Mouse (Mus musculus) CD4-positive, CD25-positive, alpha-beta regulatory T cell, adult 4 months (primary cell): ENCODE data around the gene Unc50. TPM values are rescaled to one million over a fixed set of nuclear protein-coding genes. Genes with fewer than 3 reads are reported as not detected.

Source experiments
- ATAC-seq: one replicate; pipeline ENCODE4 v1.8.0; 2017
- polyA plus RNA-seq, 2 experiments: library from polyadenylated mRNA; unstranded; fragments of 100-300 nt; shearing (Covaris generic); gene quantifications; one replicate each; pipeline ENCODE4 v1.2.1; 2017

Unc50 gene
- polyA plus RNA-seq, 2 experiments from 2014 or later = 63.3 to 63.4 TPM

DNA sequence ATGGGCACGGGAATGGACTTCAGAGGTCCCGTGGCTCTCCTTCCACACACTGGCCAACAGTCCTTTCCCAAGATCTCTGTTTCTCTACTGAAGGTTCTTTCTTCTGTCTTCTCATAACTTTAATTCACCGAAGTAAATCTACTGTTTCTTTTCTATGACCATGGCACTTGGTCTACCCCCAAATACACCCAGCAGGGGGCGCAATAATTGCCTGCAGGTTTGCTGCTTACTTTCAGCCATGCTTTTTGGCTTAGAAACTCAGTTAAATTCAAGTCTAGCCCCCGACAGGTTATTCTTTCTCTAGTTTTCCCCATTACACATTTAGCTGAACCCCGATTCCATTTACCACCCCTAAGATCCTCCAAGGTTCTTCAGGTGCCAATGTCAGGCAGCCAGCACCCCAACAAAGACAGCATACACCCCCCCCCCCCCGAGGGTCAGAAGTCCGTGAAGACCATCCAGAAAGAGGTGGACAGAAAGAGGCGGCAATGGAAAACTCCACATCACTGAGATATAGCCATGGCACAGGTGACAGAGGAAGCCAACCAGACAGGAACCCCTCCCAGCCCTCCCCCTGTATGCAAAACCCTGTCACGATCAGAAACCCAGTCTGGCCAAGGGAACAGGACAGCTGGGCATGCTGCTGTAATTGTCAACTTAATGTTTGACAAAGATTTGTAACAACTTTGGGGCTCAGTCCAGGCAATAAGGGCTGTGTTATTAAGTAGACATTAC is 18.6 kb downstream of the Unc50 start:
- no peak for ATAC-seq

DNA sequence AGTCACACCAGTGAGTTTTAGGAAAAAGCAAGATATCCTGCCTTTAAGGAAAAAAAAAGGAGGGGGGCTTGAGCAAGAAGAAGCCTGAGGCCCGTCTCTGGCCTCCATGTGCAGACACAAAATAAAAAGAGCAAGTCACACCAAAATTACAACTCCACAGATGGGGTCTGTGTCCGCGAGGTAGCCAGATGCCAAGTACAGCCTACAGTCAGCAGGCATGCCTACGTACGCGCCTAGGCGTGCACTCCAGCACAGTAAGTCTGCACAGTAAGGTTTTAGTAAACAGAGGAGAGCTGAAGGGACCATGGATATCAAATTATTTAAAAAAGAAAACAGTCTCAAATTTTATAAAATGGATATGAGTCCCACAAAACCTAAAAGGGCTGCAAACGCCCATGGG is 21.3 kb downstream of the Unc50 start:
- ATAC-seq = no peak

DNA sequence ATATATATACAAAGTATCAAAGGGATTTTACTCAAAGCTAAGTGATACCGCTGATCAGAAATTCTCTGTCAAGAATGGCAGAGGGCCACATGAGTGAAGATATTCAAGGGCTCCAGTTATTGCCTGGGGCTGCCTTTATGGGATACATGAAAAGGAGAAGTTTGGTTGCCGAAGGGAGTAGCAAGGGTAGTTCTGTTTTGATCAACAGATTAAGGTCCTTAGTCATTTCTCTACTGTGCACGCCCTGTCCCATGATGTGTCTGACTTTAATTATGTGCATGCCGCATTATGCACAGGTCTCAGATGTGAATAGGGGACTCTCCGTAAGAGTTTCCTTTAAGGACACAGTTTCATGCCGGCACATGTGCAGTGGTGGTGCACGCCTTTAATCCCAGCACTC is 27.6 kb downstream of the Unc50 start:
- no peak for ATAC-seq

DNA sequence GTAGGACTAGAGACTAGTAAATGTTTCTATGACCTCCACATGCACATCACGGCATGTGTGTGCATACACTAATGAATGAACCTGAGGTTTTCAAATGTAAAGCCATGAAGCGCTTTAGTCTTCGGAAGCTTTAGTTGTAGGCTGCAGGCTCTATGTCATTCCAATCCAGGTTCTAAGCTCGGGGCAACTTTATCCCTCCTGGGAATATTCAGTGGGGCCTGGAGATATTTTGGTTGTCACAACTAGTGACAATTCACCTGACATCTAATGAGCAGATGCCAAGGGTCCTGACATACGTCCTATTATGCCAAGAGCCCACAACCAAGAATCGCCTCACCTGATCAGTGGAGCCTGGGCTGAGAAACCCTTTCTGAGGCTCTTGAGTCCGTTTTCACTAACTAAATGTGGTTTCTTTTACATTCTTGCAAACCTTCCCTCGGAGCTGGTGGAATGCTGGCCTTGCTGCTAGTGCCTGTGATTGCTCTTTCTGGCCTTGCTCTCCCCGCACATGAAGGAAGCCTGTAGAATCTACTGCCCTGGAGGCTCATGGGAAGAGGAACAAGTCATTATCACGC is 35.0 kb downstream of the Unc50 start:
- no peak for ATAC-seq

DNA sequence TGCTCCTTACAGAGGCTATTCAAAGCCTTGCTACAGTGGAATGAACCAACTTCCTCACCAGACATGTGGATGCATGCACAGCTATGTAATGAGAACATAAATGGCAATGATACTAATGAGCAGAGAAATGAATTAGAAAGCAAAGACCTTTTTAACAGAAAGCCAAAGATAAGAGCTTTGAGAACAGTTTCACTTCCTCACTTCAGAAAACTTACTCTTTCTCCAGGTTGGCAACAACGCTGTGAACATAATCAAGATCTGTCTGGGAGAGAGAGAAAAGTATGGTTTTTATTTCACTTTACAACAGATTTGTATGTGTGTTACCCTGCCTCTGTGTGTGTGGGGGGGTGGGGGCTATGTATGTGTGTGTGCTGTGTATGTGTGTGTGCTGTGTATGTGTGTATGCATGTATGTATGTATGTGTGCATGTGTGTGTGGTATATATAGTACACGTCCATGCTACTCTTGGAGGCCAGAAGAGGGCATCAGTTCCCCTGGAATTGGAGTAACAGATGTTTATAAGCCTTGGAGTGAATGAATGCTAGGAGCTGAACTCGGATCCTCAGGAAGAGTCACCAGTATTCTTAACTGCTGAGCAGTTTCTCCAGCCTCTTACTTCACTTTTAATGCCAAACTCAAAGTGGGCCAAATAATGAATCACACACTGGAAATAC is 36.5 kb downstream of the Unc50 start:
- no peak for ATAC-seq

DNA sequence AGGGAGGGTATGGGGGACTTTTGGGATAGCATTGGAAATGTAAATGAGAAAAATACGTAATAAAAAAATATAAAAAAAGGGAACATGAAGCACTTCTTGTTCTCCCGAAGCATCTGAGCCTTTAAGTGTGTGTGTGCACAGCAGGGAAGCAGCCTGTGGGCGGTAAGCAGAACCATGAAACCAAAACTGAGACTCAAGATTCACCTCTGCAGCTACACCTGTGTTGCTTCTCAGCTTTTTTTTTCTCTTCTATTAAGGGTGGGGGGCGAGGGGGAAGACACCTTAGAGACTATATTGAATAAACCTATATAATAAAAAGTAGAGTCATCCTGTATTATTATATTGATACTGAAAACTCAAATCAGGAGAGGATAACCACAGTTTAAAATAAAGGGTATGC is 37.9 kb downstream of the Unc50 start:
- no peak for ATAC-seq

DNA sequence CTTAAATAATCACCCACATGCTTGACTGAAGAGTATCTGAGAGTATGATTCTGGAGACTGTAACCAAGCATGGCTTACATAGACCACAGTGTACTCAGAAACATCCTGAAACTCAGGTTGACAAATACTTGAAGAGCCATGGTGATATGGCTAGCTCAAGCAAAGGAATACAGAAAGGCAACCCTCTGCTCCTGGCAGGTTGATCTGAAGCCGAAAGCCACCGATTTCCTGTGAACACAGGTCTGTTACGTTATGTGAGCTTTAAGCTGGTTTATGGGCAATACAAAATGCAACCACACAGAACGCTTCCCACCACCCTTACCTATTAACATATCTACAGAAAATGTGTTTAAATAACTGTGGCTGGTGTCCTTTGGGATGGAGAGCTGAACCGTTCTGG is 39.1 kb downstream of the Unc50 start:
- no peak for ATAC-seq

DNA sequence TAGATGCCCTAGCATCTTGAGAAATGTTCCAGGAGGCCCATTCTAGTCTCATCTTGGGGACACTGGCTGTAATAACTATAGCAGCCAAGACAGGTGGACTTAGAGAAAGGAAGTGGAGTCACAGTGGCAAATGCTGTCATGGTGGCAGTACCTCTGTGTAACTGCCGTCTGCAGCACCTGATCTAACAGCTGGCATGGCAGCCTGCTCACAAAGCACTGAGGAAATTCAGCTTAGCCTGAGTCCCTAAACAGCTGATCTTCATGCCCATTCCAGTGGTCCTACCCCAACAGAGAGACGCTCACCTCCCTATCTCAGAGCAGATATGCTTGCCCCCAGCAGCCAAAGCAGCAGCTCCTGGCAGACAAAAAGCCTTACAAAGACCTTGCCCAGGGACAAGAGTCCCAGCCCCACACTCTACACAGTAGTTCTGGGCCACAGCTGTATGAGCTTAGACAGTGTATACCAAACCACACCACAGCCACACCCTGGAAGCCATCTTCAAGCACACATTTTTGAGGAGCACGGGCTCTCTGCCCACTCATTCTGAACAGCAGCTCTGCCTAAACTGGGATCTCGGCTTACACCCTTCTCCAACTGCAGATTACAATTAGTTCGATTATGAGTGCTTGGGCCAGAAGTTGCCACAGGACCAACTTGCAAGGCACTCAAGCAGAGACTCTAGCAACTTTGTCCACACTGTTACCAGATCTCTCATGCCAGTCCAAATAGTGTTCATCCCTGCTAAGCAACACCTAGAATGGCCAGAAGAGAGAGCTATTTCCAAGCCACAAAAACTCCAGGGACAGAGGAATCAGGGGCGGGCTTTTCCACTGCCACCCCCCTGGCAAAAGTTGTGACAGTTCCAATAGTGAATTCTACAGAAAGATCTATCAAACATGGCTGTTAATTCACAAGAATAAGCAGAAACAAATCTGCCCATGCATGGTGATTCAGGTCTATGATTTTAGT is 41.5 kb downstream of the Unc50 start:
- ATAC-seq = no peak

DNA sequence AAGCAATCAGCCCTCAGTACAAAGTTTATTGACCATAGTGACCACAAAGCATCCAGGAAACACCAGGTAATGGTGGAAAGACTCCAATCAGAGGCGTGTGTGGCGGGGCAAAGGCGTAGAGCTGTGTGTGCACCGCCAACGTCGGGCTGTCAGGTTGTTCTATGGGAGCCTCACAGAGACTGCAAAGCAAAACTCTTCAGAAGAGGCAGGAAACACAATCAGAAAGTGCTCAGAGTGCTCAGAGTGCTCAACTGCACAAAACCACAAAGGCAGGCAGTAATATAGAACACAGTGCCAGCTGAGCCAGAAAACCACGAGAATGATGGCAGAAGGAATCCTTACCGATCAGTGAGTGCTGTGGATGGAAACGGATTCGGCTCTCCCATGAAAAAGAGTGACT is 43.3 kb downstream of the Unc50 start:
- ATAC-seq = peak; percentile 78

DNA sequence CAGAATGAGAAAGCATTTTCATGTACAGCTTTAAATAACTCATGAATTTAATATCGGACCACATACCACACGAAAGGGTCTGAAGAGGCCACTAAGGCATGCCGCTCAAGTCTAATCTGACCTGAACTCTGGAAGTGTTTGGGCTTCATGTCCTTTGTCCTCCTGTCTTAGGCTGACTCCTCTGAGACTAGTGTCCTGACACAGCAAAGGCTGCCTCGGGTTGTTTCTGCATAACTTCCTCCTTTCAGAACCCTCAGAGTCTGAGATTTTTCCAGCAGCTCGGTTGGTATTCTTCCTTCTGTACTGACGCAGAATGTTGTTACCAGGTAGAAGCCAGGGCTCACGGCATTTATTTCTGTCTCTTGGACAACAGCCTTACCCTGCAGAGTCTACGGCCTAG is 44.1 kb downstream of the Unc50 start:
- no peak for ATAC-seq

DNA sequence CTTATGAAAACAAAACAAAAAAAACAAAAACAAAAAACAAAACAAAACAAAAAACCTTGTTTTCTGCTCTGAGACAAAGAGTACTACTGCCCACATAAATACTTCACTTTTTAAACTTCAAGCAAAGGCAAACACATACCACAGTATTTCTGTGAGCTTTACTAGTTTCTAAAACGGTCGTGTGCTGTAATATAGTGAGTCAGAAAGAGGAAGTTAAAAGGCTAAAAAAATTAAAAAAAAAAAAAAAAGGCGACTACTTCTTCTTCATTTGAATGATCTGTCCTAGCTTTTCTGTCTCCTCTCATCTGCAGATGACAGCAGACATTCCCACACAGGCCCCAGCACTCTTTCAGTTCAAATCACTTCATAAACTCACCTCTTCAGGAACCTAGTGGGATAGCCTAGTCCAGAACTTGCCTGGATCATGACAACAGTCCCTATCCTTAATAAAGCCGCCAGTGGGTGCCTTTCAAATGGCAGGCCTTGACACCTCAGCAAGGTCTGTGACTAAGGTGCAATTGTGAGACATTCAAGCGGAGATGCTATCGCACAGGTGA is 44.8 kb downstream of the Unc50 start:
- no peak for ATAC-seq

DNA sequence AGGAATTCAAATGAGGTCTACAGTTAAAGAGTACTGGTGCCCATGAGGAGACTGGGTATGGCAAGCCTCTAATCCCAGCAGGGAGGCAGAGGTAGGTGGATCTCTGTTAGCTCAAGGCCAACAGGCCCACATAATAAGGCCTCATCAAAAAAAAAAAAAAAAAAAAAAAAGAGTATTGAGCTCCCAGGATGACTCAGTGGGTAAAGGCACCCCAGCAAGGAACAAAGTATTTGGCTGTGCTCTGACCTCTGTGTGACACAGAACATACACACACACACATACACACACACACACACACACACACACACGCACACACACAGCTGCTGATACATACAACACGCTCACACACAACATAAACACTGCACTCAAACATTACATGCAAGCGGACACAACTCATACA is 45.4 kb downstream of the Unc50 start:
- ATAC-seq = no peak

DNA sequence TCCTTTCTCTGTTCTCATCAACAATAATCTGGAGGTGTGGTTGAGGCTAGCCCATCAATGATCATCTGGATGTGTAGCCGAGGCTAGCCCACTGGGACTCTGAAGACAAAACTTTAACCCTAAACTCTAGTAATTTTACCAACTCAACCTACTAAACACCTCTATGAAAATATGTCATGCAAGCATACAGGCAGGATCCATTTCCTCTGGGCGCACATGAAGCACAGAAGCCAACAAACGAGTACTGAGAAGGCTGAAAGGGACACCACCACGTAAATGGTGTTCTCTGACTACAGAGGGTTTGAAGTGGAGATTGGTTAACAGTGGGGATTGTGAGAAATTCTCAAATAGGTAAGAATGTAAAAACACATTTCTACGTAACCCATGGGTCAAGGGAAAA is 47.3 kb downstream of the Unc50 start:
- ATAC-seq = peak; percentile 14

DNA sequence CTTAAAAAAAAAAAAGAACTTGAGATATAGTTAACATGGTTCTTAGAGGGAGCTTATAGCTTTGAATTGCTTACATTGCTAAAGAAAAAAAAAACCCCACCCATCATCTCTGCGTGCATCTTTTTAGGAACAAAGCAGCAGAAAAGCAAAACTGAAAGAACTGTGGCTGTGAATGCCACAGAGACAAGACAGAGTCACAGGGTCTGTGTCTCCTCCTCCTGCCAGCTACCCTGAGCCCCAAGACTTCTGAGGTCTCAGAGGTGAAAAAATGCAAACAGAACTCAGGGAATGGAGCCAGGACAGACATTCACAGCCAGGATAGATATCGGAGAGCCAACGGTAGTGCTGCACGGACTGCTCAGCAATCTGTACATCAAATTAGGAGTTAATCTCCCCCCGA is 48.0 kb downstream of the Unc50 start:
- peak; percentile 67 for ATAC-seq

DNA sequence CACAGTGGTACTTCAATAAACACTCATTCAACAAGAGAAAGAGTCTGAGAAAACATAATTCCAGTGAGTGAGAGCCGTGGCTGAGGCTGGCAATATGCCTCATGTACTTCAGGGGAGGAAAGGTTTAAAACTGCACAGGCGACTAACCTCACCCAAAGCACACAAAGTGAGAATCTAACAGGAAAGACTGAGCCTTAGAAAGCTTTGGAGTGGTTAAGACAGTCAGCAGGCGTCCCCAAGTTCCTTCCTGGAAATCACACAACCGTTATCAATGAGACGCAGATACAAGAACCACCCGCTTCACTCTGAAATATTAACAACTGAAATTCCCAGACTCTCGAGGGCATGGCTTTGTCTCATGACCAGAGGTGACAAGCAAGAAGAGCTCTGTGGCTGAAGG is 48.5 kb downstream of the Unc50 start:
- peak; percentile 12 for ATAC-seq

DNA sequence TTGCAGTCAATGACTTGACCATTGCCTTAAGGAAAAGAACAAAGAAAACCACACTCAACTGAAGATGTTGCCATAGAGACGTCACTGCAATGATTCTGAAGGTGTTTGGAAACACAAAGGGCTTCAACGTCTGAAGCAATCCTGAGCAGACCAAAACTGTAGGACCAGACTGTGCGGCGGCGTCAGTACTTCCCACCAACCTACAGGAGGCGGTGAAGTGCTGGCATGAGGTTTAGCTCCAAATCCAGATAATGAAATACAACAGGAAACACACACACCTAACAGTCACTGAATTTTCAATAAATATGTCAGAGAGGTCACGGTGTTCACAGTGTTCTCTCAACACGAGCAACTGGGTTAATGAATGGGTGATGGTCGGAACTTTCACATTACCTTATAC is 49.1 kb downstream of the Unc50 start:
- peak; percentile 69 for ATAC-seq

DNA sequence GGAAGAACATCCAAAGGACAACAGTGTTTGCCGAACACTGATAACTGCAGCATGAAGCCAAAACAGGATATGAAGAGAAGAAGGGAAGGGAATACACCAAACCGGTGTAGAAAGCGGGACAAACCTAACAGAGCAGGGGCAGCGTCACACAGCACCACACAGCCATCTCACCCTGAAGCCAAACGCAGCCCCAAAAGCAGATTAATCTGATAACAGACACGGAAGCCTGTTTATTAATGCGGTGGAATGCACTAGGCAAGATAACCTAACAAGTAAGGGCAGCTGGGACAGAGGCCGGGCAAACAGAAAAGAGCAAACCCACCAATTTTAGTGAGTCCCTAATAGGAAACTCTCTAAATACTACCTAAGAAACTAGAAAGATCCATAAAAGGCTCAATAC is 49.8 kb downstream of the Unc50 start:
- ATAC-seq = no peak

DNA sequence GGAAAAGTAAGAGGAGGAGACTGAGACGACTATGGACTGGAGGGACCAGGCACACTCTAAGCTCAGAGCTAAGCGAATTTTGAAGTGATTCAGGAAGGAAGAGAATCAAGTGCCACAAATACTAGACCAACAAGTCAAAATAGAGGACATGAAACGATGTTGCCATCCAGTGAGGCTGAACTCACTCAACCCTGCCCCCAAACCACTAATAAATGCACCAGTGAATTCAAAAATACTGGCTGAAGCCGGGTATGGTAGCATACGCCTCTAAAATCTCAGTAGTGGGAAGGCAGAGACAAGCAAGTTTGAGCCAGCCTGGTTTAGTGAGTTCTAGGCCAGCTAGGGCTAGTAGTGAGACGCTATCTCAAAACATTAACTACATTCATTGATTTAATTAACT is 50.8 kb downstream of the Unc50 start:
- no peak for ATAC-seq

DNA sequence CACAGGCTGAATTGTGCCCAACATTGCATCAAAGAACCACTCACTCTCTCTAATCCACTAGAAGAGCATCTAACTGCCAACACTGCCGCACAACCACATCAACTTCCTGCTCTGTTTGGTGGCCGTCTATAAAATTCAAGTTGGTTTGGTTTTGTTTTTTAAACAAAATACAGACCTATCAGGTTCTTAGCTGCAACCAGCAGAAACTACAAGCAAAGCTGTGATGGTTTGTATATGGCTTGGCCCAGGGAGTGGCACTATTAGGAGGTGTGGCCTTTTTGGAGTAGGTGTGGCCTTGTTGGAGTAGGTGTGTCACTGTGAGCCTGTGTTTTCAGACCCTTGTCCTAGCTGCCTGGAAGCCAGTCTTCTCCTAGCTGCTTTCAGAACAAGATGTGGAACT is 51.4 kb downstream of the Unc50 start:
- ATAC-seq = peak; percentile 17

DNA sequence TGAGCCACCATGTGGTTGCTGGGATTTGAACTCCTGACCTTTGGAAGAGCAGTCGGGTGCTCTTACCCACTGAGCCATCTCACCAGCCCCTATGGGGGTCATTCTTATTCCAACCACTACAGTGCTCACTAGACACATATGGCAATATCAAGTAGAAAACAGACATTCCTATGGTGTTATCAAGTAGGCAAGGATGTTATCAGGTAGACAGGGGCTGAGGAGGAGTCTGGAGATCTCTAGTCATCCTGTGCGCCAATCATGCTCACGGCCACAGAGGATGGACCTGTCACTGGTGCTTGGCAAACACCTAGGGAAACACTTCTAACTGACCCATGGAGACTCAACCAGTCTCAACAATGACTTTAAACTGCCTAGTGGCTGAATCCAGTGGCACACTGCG is 54.7 kb downstream of the Unc50 start:
- no peak for ATAC-seq

DNA sequence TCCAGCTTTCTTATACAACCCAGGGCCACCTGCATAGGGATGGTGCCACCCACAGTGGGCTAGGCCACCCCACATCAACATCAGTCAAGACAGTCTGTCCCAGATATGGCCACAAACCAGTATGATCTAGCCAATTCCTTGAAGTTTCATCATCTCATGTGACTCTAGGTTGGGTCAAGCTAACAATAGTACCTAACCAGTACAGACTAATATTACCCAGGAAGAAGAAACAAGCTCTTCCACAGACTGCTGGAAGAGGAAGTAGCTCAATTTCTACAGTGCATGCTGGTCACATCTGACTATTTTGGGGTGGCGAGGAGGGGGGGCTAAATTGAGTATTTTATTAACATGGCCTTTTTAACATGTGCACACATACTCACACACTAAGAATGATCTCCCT is 56.5 kb downstream of the Unc50 start:
- ATAC-seq = no peak

DNA sequence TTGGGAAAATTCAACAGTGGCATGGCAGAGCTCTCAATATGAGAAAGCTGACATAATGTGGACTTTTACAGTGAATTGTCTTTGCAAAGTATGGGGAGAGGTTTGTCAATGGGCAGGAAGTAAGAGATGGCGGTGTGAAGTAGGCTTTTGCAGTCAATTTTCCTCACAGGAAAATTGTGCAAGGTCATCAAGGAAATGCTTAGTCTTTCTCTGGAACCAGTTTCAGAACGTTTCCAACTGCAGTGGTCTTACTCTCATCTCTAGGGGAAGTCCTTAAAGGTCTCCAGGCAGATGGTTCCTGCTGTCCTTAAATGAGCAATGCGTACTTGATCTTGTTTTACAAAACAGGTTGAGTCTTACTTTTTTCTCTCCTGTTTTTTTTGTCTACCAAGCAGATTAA is 57.1 kb downstream of the Unc50 start:
- ATAC-seq = no peak

DNA sequence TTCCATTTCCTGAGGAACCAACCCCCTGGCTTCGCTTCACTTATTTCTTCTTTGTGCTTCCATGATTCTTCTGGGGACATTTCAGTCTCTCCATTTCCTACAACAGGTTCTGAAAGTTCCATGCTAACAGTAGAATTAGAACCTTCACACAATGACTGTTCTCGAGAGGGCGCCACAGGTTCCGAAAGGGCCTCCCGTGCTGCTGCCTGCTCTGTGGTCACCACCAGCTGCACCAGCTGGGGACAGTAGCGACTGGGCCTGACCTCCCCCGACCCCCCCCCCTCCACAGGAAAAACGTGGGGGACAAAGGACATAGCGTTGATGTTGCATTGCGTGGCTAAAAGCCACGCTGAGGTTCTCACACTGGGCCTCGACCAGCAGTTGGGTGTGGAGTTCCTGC is 58.6 kb downstream of the Unc50 start:
- ATAC-seq = no peak
